Mouse (Mus musculus): ENCODE data around the gene Plpp6.

DNA sequence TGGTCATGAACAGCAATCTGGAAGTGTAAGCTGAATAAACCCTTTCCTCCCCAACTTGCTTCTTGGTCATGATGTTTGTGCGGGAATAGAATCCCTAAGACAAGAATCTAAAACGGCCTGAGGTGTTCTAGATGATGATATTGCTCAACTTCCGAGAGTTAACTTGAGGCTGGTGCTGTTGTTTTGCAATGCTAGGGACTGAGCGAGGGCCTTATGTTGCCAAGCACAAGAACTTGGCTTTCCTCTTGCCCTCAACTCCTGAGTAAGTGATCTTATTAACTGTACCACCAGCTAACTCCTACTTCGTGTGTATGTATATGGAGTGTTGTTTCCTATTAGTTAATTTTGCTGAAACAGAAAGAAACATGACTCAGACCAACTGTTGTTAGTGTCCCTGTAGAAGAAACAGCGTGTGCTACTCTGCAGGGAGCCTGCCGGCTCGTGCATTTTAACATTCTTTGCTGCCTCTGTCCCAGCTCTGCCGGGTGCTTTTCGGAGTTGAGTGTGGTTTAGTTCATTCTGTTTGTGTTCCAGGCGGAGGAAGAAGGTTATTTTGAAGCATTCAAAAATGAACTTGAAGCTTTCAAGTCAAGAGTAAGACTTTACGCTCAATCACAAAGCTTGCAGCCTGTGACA, 47.7 kb downstream of the Plpp6 start:
- TF ChIP-seq ZC3H11A (IDR thresholded peaks at IDR 0.05; ENCODE audit: borderline replicate concordance, low read depth, low read length) (no peak), MAFK (IDR thresholded peaks at IDR 0.05; ENCODE audit: insufficient read depth, low read depth, low read length) (no peak)

Data from ES-E14 (cell line).